Mouse (Mus musculus) heart, embryonic 13.5 days (tissue): ENCODE measurements around the gene Ubr2. TPM values are rescaled to one million over a fixed set of nuclear protein-coding genes. Genes with fewer than 3 reads are reported as not detected.

Experiments used
- ATAC-seq: fragments of 200-750 bp; cut with Nextera tagmentation; 2 replicates; pipeline ENCODE4 v1.8.0; 2017; ENCODE audit warnings: moderate TSS enrichment; ENCODE audit not compliant: insufficient number of reproducible peaks, low FRiP score, low TSS enrichment; ENCODE audit errors: extremely low read depth
- H3K27ac ChIP-seq: fragments of 300-500 bp; sonication (generic); replicated peaks from 2 replicates; pipeline ENCODE4 v1.5.1; 2015; ENCODE audit warnings: moderate library complexity, mild to moderate bottlenecking, inconsistent platforms
- H3K27me3 ChIP-seq: fragments of 300-500 bp; sonication (generic); replicated peaks from 2 replicates; pipeline ENCODE4 v1.6.1; 2015; ENCODE audit warnings: mild to moderate bottlenecking, inconsistent platforms
- H3K36me3 ChIP-seq: fragments of 300-500 bp; sonication (generic); 2 replicates; pipeline ENCODE4 v1.6.1; 2015; ENCODE audit warnings: mild to moderate bottlenecking, inconsistent platforms
- H3K4me1 ChIP-seq: fragments of 300-500 bp; sonication (generic); 2 replicates; pipeline ENCODE4 v1.6.1; 2015; ENCODE audit warnings: inconsistent platforms
- H3K4me2 ChIP-seq: fragments of 300-500 bp; sonication (generic); 2 replicates; pipeline ENCODE4 v1.6.1; 2015; ENCODE audit warnings: inconsistent platforms, mild to moderate bottlenecking, moderate library complexity
- H3K4me3 ChIP-seq: fragments of 300-500 bp; sonication (generic); 2 replicates; pipeline ENCODE4 v1.5.1; 2015; ENCODE audit warnings: moderate library complexity, mild to moderate bottlenecking, inconsistent platforms
- H3K9ac ChIP-seq: fragments of 300-500 bp; sonication (generic); 2 replicates; pipeline ENCODE4 v1.6.1; 2015; ENCODE audit warnings: inconsistent platforms, mild to moderate bottlenecking, moderate library complexity
- H3K9me3 ChIP-seq: fragments of 300-500 bp; sonication (generic); 2 replicates; pipeline ENCODE4 v1.6.1; 2016; ENCODE audit warnings: inconsistent platforms
- WGBS: fragments of 180-500 bp; shearing (Covaris S2); methylation state at CpG from one replicate; pipeline ENCODE4 v1.1.7; 2015; ENCODE audit warnings: mixed read lengths; 5-methylcytosine and 5-hydroxymethylcytosine counted together
- polyA plus RNA-seq: library from polyadenylated mRNA; unstranded; fragments of >200 nt; fragmentation: Nextera tagmentation; extraction: Ambion mirVana; gene quantifications from 2 replicates; pipeline ENCODE4 v1.2.1, GENCODE M21; 2015

The Ubr2 gene
- polyA plus RNA-seq, 1 experiment from 2014 or later: 12.2 TPM

DNA sequence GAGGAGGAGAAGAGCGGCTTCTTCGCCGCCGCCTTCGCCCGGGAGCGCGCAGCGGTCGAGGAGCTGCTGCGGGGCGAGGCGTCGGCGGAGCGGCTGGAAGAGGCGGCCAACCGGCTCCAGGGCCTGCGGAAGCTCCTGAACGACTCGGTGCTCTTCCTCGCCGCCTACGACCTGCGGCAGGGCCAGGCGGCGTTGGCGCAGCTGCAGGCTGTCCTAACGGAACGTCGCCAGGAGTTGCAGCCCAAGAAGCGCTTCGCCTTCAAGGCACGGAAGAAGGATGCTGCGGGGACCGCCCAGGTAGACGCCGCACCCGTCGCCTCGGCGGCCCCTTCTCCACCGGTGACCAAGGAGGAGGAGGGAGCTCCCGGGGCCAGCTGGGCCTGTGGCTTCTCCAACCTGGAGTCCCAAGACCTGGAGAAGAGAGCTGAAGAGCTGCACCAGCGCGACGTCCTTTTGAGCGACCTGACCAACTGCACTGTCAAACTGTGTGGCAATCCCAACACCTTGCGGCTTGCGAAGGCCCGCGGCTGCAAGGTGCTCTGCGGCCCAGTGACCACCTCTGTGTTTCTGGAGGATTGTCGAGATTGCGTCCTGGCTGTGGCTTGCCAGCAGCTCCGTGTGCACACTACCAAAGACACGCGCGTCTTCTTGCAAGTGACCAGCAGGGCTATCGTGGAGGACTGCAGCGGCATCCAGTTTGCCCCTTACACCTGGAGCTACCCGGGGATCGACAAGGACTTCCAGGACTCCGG is 119.3 kb downstream of the Ubr2 start:
- 1% methylated on average over 63 of the region's 64 CpGs for WGBS
- Histone ChIP-seq H3K27me3 (no peaks in the 10 kb centered on the region), H3K9ac (peak overlapping the region; percentile 92), H3K27ac (peak overlapping the region; percentile 90), H3K9me3 (no peaks in the 10 kb centered on the region), H3K4me1 (peaks cover 42% of the 10 kb centered on the region), H3K36me3 (peaks cover 18% of the 10 kb centered on the region), H3K4me3 (peak overlapping the region; percentile 81), H3K4me2 (peak overlapping the region; percentile 84)
- 0 out of 2 replicates have a peak, but pooled peaks have one; percentile 7 for ATAC-seq

DNA sequence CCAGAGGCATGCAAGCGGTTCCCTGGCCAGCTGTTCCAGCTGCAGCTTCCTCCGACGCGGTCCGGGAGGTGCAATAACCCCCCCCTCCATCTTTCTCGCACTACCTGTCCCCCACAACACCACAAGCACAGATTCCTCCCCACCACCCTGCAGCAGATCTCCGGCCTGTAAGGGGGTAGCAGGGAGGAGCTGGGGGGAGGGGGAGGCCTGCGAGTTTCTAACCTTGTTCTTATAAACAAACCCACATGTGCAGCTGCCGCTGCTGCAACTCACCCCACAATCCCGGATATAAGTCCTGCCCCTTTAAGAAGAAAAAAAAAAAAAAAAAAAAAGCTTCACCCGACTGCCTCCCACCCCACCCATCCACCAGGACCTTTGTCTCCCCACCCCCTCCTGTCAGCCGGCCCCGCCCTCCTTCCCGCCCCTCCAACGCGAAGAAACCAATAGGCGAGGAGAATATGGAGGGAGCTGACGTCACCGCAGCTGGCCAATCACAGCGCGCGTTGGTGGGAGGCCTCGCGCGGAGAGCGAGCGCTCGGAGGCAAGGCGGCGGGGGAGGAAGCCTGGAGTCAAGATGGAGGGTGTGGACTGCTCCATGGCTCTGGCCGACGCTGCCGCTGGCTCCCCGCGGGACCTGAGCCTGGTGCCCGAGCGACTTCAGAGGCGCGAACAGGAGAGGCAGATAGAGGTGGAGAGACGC is 120.1 kb downstream of the Ubr2 start, which contains the start of gene Tbcc:
TSS of gene Tbcc (plus strand) at position 569 of the 700 bp plus-strand sequence.
- WGBS: under 1% methylated on average over 40 of the region's 40 CpGs

GRCm38 (mm10) chr17:46889450-46890084 is 120.8 kb downstream of the Ubr2 start:
- ATAC-seq: peak; percentile 37; the same call in 1 of the 2 replicates
- peak overlapping the region; percentile 92 for H3K27ac ChIP-seq
- H3K4me3 ChIP-seq: peak overlapping the region; percentile 81
- H3K4me1 ChIP-seq: peaks cover 53% of the 10 kb centered on the region
- under 1% methylated on average over 44 of the region's 44 CpGs for WGBS
- H3K27me3 ChIP-seq: no peaks in the 10 kb centered on the region
- peak overlapping the region; percentile 78 for H3K4me2 ChIP-seq
- peaks cover 18% of the 10 kb centered on the region for H3K36me3 ChIP-seq
- H3K9ac ChIP-seq: peak overlapping the region; percentile 85
- no peaks in the 10 kb centered on the region for H3K9me3 ChIP-seq

More for the DNA sequence above, 120.1 kb downstream of the Ubr2 start, which contains the start of gene Tbcc:
- Histone ChIP-seq H3K4me1 (peaks cover 50% of the 10 kb centered on the region), H3K27me3 (no peaks in the 10 kb centered on the region), H3K9me3 (no peaks in the 10 kb centered on the region), H3K36me3 (peaks cover 18% of the 10 kb centered on the region), H3K27ac (peak within 1 kb of the TSS; percentile 92), H3K9ac (peak within 1 kb of the TSS; percentile 92), H3K4me3 (peak within 1 kb of the TSS; percentile 81), H3K4me2 (peak within 1 kb of the TSS; percentile 84)
- peak; percentile 89 for ATAC-seq

DNA sequence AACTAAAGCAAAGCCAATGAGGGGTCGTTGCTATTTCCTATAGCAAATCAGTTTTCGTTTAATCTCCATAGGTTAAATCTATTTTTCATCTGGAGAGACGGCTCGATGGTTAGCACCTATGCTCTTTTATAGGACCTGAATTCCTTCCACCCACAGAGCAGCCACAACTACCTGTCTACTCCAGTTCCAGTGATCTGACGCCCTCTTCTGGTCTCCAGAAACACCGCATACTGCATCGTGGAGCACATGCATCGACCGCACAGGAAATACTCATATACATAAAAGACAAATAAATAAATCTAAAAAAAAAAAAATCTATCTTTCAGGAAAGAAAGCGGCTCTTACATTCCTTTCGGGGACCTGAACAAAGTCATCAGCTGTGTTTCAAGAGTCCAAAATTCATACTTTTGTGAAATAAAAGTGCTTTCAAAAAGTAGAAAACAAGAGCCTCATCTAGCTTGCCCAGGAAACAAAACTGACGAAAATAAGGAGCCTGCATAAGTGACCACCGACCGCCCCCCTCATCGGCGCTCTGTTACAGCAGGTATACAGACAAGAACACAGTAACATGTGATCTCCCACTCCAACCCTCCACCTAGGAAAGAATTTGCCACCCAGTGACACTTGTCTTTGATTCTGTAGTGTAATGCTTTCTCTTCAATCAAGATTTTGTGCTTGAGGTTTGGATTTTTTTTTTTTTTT is 121.7 kb downstream of the Ubr2 start:
- Histone ChIP-seq H3K27me3 (peaks cover 5% of the 10 kb centered on the region), H3K9me3 (no peaks in the 10 kb centered on the region), H3K4me1 (peaks cover 53% of the 10 kb centered on the region), H3K36me3 (peaks cover 15% of the 10 kb centered on the region), H3K4me2 (peak overlapping the region; percentile 78), H3K4me3 (peak overlapping the region; percentile 81), H3K9ac (peak overlapping the region; percentile 85), H3K27ac (peak overlapping the region; percentile 92)
- ATAC-seq: no peak
- WGBS: 33% methylated on average over 16 of the region's 16 CpGs

DNA sequence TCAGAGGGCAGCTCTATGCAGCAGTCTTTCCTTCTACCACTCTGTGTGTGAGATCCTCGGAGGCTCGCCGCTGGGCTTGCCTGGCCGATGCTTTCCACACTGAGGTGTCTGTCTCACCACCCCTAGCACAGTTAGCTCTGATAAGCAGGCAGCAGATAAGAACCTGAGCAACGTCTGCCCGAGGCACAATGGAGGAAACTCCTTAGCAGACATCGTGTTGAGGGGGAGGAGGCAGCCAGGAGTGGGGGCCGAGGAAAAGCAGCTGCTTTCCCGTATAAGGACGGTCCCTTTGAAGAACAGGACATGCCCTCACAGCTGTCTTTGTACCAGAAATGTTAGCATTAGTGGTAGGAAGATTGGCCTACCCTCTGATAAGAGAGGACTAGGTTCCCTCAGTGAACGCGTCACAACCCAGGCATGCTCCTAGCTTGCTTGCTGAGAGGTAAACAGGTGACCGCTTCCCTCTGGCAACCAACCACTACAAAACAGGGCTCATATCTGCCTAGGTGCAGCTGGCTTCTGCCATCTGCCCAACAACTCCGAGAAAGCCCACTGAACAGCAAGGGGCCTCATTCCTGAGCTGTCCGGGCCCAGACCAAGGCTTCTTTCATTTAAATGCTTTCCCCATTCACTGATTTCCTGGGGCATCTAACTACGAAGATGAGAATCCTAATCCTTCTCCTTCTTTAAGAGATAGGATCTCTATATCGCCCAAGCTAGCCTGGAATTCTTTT is 124.3 kb downstream of the Ubr2 start:
- peaks cover 20% of the 10 kb centered on the region for H3K27me3 ChIP-seq
- no peak for ATAC-seq
- H3K4me2 ChIP-seq: peak overlapping the region; percentile 45
- no peaks in the 10 kb centered on the region for H3K36me3 ChIP-seq
- H3K9me3 ChIP-seq: no peaks in the 10 kb centered on the region
- peak overlapping the region; percentile 43; the same call in 1 of the 2 replicates for H3K27ac ChIP-seq
- peak overlapping the region; percentile 15; the same call in 1 of the 2 replicates for H3K4me3 ChIP-seq
- peak overlapping the region; percentile 51 for H3K9ac ChIP-seq
- peaks cover 31% of the 10 kb centered on the region for H3K4me1 ChIP-seq
- WGBS: 11% methylated on average over 17 of the region's 17 CpGs

DNA sequence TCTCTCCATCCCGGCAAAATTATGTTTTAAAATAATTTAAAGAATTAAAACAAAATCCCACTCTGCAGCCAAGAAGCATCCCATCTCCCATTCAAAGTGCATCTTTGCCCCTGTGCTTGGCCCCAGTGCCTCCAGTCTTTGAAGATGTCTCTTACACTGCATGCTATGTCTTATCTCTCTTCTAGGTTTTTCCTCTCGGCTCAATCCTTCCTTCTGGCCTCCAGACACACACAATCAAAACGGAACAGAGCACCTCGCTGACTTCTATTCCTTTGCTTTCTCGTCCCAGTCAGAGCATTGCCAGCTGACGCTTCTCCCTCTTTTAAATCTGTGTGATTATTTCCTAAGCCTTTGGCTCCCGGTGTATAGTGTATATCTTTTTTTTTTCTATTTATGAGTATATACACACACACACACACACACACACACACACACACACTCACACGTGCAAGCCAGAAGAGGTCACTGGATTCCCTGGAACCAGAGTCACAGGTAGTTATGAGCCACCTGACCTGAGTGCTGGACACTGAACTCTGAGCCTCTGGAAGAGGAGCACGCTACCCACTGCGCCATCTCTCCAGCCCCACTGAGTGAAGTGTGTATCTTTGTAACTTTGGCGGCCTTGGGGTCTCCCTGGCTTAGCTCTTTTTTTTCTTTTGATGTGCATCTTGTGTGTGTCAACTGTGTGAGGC is 125.0 kb downstream of the Ubr2 start:
- Histone ChIP-seq H3K4me2 (peak overlapping the region; percentile 45), H3K36me3 (no peaks in the 10 kb centered on the region), H3K9me3 (no peaks in the 10 kb centered on the region), H3K4me3 (peak overlapping the region; percentile 15; the same call in 1 of the 2 replicates), H3K27me3 (peaks cover 20% of the 10 kb centered on the region), H3K4me1 (peaks cover 31% of the 10 kb centered on the region), H3K9ac (peak overlapping the region; percentile 51), H3K27ac (peak overlapping the region; percentile 43; the same call in 1 of the 2 replicates)
- WGBS: 46% methylated on average over 11 of the region's 11 CpGs
- ATAC-seq: no peak

DNA sequence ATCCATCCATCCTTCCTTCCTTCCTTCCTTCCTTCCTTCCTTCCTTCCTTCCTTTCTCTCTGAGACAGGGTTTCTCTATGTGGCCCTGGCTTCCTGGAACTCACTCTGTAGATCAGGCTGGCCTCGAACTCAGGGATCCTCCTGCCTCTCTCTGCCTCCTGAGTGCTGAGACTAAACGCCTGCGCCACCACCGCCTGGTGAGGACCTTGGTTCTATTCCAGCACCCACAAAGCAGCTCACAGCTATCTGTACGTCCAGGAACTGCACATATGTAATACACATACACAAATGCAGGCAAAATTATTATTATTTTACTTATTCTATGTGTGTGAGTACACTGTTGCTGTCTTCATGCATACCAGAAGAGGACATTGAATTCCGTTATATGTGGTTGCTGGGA is 125.6 kb downstream of the Ubr2 start:
- Histone ChIP-seq H3K4me1 (peaks cover 36% of the 10 kb centered on the region), H3K4me2 (no peak overlapping the region), H3K9ac (no peak overlapping the region), H3K27ac (no peak overlapping the region), H3K4me3 (no peak overlapping the region), H3K9me3 (no peaks in the 10 kb centered on the region), H3K27me3 (peaks cover 20% of the 10 kb centered on the region), H3K36me3 (no peaks in the 10 kb centered on the region)
- ATAC-seq: no peak
- WGBS: 86% methylated on average over 6 of the region's 6 CpGs

DNA sequence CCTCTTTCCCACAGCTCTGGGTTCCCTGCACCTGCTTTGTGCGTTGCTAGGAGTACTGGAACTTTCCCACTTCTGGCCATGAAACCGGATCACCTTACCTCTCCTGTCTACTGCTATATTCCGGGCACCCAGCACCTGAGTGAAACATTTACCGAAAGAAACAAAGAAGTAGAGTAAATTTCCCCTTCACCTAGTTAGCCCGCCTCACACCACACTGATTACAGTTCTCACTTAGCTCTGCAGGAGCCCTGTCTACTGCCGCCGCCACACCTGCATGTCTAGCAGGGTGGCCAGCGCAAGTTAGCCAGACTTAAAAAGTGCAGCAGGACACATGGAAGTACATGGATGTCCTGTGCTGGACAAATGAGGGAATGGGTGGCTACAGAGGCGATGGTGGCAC is 127.2 kb downstream of the Ubr2 start:
- 84% methylated on average over 9 of the region's 9 CpGs for WGBS
- H3K4me1 ChIP-seq: peaks cover 31% of the 10 kb centered on the region
- H3K27ac ChIP-seq: no peak overlapping the region
- H3K36me3 ChIP-seq: no peaks in the 10 kb centered on the region
- ATAC-seq: no peak
- H3K9ac ChIP-seq: no peak overlapping the region
- H3K4me2 ChIP-seq: no peak overlapping the region
- H3K27me3 ChIP-seq: peaks cover 20% of the 10 kb centered on the region
- no peak overlapping the region for H3K4me3 ChIP-seq
- no peaks in the 10 kb centered on the region for H3K9me3 ChIP-seq

- Histone ChIP-seq H3K4me2 (no peak overlapping the region), H3K9ac (no peak overlapping the region), H3K4me1 (peaks cover 35% of the 10 kb centered on the region), H3K27me3 (peaks cover 20% of the 10 kb centered on the region), H3K4me3 (no peak overlapping the region), H3K36me3 (no peaks in the 10 kb centered on the region), H3K9me3 (no peaks in the 10 kb centered on the region), H3K27ac (no peak overlapping the region)
- no peak for ATAC-seq
- WGBS: 78% methylated on average over 6 of the region's 6 CpGs
Observed at GRCm38 (mm10) chr17:46881728-46882127, 128.6 kb downstream of the Ubr2 start.

- Histone ChIP-seq H3K27ac (peak overlapping the region; percentile 26; the same call in 1 of the 2 replicates), H3K9ac (no peak overlapping the region), H3K4me1 (peaks cover 25% of the 10 kb centered on the region), H3K27me3 (peaks cover 20% of the 10 kb centered on the region), H3K4me3 (no peak overlapping the region), H3K9me3 (no peaks in the 10 kb centered on the region), H3K4me2 (no peak overlapping the region), H3K36me3 (no peaks in the 10 kb centered on the region)
- ATAC-seq: no peak
- WGBS: 68% methylated on average over 2 of the region's 2 CpGs
Observed at GRCm38 (mm10) chr17:46880322-46880721, 130.0 kb downstream of the Ubr2 start.
